Mouse (Mus musculus) MEL (cell line): ENCODE data around the gene Rap1gds1. TPM values are rescaled to one million over a fixed set of nuclear protein-coding genes. Genes with fewer than 3 reads are reported as not detected.

ENCODE experiments used
- DNase-seq: peaks from one replicate; pipeline ENCODE4 v3.0.0; 2011; ENCODE audit warnings: low read depth, low spot score
- H3K27ac ChIP-seq: 2 replicates; pipeline ENCODE4 v1.5.1; 2012; ENCODE audit warnings: low read depth, mild to moderate bottlenecking, control low read depth, low read length, moderate library complexity; ENCODE audit not compliant: control insufficient read depth
- H3K27me3 ChIP-seq, 2 experiments: fragments of 150-350 bp in 1 of 2; sonication (generic) in 1 of 2; 2 replicates each; pipeline ENCODE4 v1.6.1; 2012; ENCODE audit warnings: low read length in 2 of 2, mild to moderate bottlenecking in 2 of 2, improper control_type of control experiment in 1 of 2, moderate library complexity in 1 of 2; ENCODE audit not compliant: insufficient read depth in 2 of 2, control insufficient read depth in 1 of 2
- H3K36me3 ChIP-seq, 2 experiments: 2 replicates each; pipeline ENCODE4 v1.6.1; 2012 to 2014; ENCODE audit warnings: low read length in 2 of 2, improper control_type of control experiment in 1 of 2, inconsistent platforms in 1 of 2, mild to moderate bottlenecking in 1 of 2; ENCODE audit not compliant: insufficient read depth in 2 of 2, control insufficient read depth in 1 of 2
- H3K4me1 ChIP-seq, 2 experiments: fragments of 150-350 bp in 1 of 2; sonication (generic) in 1 of 2; 2 replicates each; pipeline ENCODE4 v1.6.1; 2012; ENCODE audit warnings: low read length in 2 of 2, improper control_type of control experiment in 1 of 2, mild to moderate bottlenecking in 1 of 2; ENCODE audit not compliant: insufficient read depth in 2 of 2, control insufficient read depth in 1 of 2
- H3K4me3 ChIP-seq, 2 experiments: fragments of 150-350 bp in 1 of 2; sonication (generic) in 1 of 2; 2 replicates each; pipeline ENCODE4 v1.5.1; 2012; ENCODE audit warnings: low read depth in 2 of 2, low read length in 2 of 2, mild to moderate bottlenecking in 2 of 2, moderate library complexity in 2 of 2, control low read depth in 1 of 2, improper control_type of control experiment in 1 of 2; ENCODE audit not compliant: control insufficient read depth in 1 of 2, insufficient read depth in 1 of 2
- H3K79me2 ChIP-seq: 2 replicates; pipeline ENCODE4 v1.6.1; 2012; ENCODE audit warnings: mild to moderate bottlenecking, low read length, moderate library complexity; ENCODE audit not compliant: control insufficient read depth, poor library complexity, insufficient read depth
- H3K9ac ChIP-seq: 2 replicates; pipeline ENCODE4 v1.6.1; 2012; ENCODE audit warnings: low read depth, mild to moderate bottlenecking, control low read depth, low read length, moderate library complexity; ENCODE audit not compliant: control insufficient read depth, poor library complexity, severe bottlenecking
- H3K9me3 ChIP-seq: fragments of 150-350 bp; sonication (generic); replicated peaks from 2 replicates; pipeline ENCODE4 v1.6.1; 2012; ENCODE audit warnings: mild to moderate bottlenecking, low read length, improper control_type of control experiment, moderate library complexity; ENCODE audit not compliant: insufficient read depth
- CTCF ChIP-seq, 3 experiments: IDR thresholded peaks in 2 of 3; conservative IDR thresholded peaks in 1 of 3; 2 replicates each; pipeline ENCODE4 v1.5.1; 2011 to 2012; ENCODE audit warnings: low read length in 3 of 3, low read depth in 2 of 3, mild to moderate bottlenecking in 2 of 3, improper control_type of control experiment in 1 of 3, inconsistent platforms in 1 of 3, mixed read lengths in 1 of 3, moderate library complexity in 1 of 3; ENCODE audit not compliant: control insufficient read depth in 1 of 3, insufficient read depth in 1 of 3, poor library complexity in 1 of 3, severe bottlenecking in 1 of 3
- ETS1 ChIP-seq: IDR thresholded peaks from 2 replicates; pipeline ENCODE4 v1.6.1; 2012; ENCODE audit warnings: low read depth, mild to moderate bottlenecking, inconsistent platforms, low read length, improper control_type of control experiment, moderate library complexity
- HCFC1 ChIP-seq: IDR thresholded peaks from 2 replicates; pipeline ENCODE4 v1.6.1; 2012; ENCODE audit warnings: low read depth, mild to moderate bottlenecking, inconsistent platforms, low read length, improper control_type of control experiment, moderate library complexity
- MAFK ChIP-seq: IDR thresholded peaks from 2 replicates; pipeline ENCODE4 v1.6.1; 2011; ENCODE audit warnings: low read depth, mild to moderate bottlenecking, low read length, improper control_type of control experiment, borderline replicate concordance
- POLR2AphosphoS2 ChIP-seq: IDR thresholded peaks from 2 replicates; pipeline ENCODE4 v1.6.1; 2011; ENCODE audit warnings: low read length, improper control_type of control experiment
- RAD21 ChIP-seq: IDR thresholded peaks from 2 replicates; pipeline ENCODE4 v1.6.1; 2011; ENCODE audit warnings: mild to moderate bottlenecking, low read depth, low read length, improper control_type of control experiment
- SMC3 ChIP-seq: IDR thresholded peaks from 2 replicates; pipeline ENCODE4 v1.6.1; 2011; ENCODE audit warnings: low read depth, low read length, improper control_type of control experiment
- TBP ChIP-seq: IDR thresholded peaks from 2 replicates; pipeline ENCODE4 v1.8.0; 2011; ENCODE audit warnings: low read depth, low read length, improper control_type of control experiment
- USF2 ChIP-seq, 2 experiments: IDR thresholded peaks; 2 replicates each; pipeline ENCODE4 v1.6.1; 2011 to 2012; ENCODE audit warnings: improper control_type of control experiment in 2 of 2, low read length in 2 of 2, borderline replicate concordance in 1 of 2, inconsistent platforms in 1 of 2, low read depth in 1 of 2, mild to moderate bottlenecking in 1 of 2; ENCODE audit not compliant: insufficient read depth in 1 of 2
- ZC3H11A ChIP-seq: IDR thresholded peaks from 2 replicates; pipeline ENCODE4 v1.6.1; 2012; ENCODE audit warnings: low read depth, mild to moderate bottlenecking, inconsistent platforms, low read length, improper control_type of control experiment
- polyA plus RNA-seq, 2 experiments: library from polyadenylated mRNA; stranded (reverse) in 1 of 2; unstranded in 1 of 2; fragments of >175 nt in 1 of 2; fragments of >200 nt in 1 of 2; gene quantifications; 2 replicates each; pipeline versions ENCODE4 v1.2.1 to v1.2.4; 2012; ENCODE audit warnings: low replicate concordance in 2 of 2, low read depth in 1 of 2; ENCODE audit not compliant: insufficient read length in 2 of 2, insufficient read depth in 1 of 2, missing spikeins in 1 of 2
- total RNA-seq: library from RNA; depleted of rRNA; stranded (reverse); fragments of 300-350 nt; gene quantifications from 2 replicates; pipeline ENCODE4 v1.2.3, GENCODE M21; 2012

Gene Rap1gds1
- total and polyA plus RNA-seq, 3 experiments: 34.7 to 67.2 (median 53.3) TPM

DNA sequence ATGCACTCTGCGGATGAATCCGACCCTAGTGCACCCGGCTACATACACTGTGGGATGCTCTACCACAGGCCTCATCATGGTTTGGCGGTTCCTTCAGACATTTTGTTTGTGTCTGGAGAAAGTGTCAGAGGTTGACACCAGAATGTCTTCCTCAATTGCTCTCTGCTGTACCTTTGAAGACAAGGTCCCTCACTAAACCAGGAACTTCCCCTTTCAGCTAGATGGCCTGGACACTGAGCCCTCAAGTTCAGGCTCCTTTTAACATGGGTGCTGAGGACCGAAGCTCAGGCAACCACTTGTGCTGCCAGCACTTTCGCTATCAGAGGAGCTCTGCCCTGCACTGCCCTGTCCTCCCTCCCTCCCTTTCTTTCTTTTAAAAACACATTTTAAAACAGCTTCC is 92.8 kb downstream of the Rap1gds1 start:
- TF ChIP-seq TBP (peak; percentile 36; the same call in 1 of the 2 replicates), ETS1 (no peak)

GRCm38 (mm10) chr3:138977413-138977812 is 97.6 kb downstream of the Rap1gds1 start:
- no peak overlapping the region for H3K4me3 ChIP-seq
- H3K27ac ChIP-seq: no peak overlapping the region
- H3K9ac ChIP-seq: no peak overlapping the region
- TF ChIP-seq MAFK (no peak), CTCF (IDR thresholded peaks at IDR 0.05 in 2 of 3, conservative IDR thresholded peaks at IDR 0.05 in 1 of 3; ENCODE audit: control insufficient read depth in 1 of 3, insufficient read depth in 1 of 3, low read depth in 2 of 3, low read length in 3 of 3, poor library complexity in 1 of 3, severe bottlenecking in 1 of 3) (peak in 1 of 3 experiments; percentile 34; a peak in 2 of 6 replicates), RAD21 (peak; percentile 3)
- TF ChIP-seq, all 39 proteins: peak for 2
- Histone ChIP-seq H3K9me3 (no peaks in the 10 kb centered on the region), H3K36me3 (peaks cover 0 to 1% of the 10 kb centered on the region in 2 experiments; a peak in 1 of 4 replicates), H3K4me1 (no peaks in the 10 kb centered on the region; a peak in 1 of 4 replicates), H3K79me2 (no peaks in the 10 kb centered on the region), H3K27me3 (no peaks in the 10 kb centered on the region)
- no peak for DNase-seq

More for the DNA sequence above, 92.8 kb downstream of the Rap1gds1 start:
- Histone ChIP-seq H3K4me3 (no peak overlapping the region), H3K36me3 (peaks cover 0 to 1% of the 10 kb centered on the region in 2 experiments; a peak in 2 of 4 replicates), H3K9ac (no peak overlapping the region), H3K27ac (no peak overlapping the region), H3K9me3 (no peaks in the 10 kb centered on the region), H3K79me2 (no peaks in the 10 kb centered on the region), H3K27me3 (no peaks in the 10 kb centered on the region), H3K4me1 (no peaks in the 10 kb centered on the region; a peak in 1 of 4 replicates)
- peak; percentile 58 for DNase-seq

DNA sequence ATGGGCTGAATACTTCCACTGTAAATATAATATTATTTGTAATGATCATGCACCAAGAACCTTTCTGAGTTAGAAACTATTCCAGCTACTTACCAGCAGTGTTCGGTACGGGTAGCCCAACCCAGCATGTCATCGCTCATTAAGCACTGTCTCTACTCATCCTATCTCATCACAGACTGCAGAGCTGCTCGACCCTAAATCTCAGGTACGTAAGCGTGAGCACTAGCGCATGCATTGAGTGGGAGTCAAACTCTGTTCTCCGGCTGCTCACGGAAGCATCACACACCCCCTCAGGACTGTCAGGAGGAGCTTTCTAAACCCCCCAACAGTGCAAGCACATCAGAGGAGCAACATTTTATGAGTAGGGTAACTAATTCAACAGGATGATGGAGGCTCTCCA is 107.4 kb downstream of the Rap1gds1 start:
- Histone ChIP-seq H3K9ac (no peak overlapping the region), H3K27ac (no peak overlapping the region), H3K36me3 (peaks cover 0 to 2% of the 10 kb centered on the region in 2 experiments; a peak in 1 of 4 replicates), H3K79me2 (no peaks in the 10 kb centered on the region), H3K9me3 (no peaks in the 10 kb centered on the region), H3K27me3 (no peaks in the 10 kb centered on the region), H3K4me1 (no peaks in the 10 kb centered on the region; a peak in 1 of 4 replicates), H3K4me3 (no peak overlapping the region)
- DNase-seq: no peak
- TF ChIP-seq ZC3H11A (no peak), POLR2AphosphoS2 (no peak), SMC3 (no peak), USF2 (IDR thresholded peaks at IDR 0.05; ENCODE audit: borderline replicate concordance in 1 of 2, insufficient read depth in 1 of 2, low read depth in 1 of 2, low read length in 2 of 2) (no peak), HCFC1 (no peak)
